Comparison of ENCODE assay signal across 16 mouse cellular contexts in the genomic region with DNA sequence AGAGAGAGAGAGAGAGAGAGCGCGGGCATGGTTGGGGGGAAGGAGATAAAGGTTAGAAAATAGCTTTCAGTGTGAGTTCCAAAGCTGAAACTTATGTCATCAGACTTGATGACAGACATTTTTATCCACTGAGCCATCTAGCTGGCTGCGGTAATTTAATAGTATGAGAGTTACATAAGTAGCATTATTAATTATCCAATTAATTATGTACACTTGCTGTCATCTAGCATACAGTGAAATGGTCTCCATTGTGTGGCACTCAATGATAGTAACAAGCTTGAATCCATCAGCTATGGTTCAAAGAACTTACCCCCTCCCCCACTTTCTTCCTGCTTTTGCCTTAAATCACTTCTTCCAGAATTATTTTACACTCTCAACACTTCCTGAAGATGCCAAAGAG.
DNase-seq lines count a peak whose midpoint lies in the region; TF ChIP-seq lines count a peak whose summit lies in the region.
"Had no signal": no experiment of that assay in that cellular context is flagged by ENCODE, and none has a peak within 500 bp of the region (broad histone marks: within the 10 kb centered on the region; RNA-seq: fewer than 3 reads in every experiment).

No protein-coding gene starts in this region.

- no peak for TF ChIP-seq CTCF in gastrocnemius, adult 2 months (IDR thresholded peaks at IDR 0.05)

- H3K4me3 ChIP-seq in gastrocnemius, adult 2 months, result no peak overlapping the region
- H3K4me3 ChIP-seq in macrophage (ENCODE audit: inconsistent target), result 0 out of 2 replicates have a peak overlapping the region, but pooled peaks have one; percentile 4
- H3K4me3 ChIP-seq: erythroblast, embryonic 14.5 days; forebrain, embryonic 10.5 days; forebrain, embryonic 15.5 days; heart, embryonic 13.5 days; hindbrain, embryonic 12.5 days had no signal

- 0 out of 2 replicates have a peak, but pooled peaks cover 4% of the 10 kb centered on the region for H3K79me2 ChIP-seq in macrophage (ENCODE audit: inconsistent target)

- 98% methylated on average over 3 of the region's 3 CpGs for WGBS in macrophage (ENCODE audit: missing documents)

- DNase-seq in gastrocnemius, adult 2 months, result no peak
- no peak for DNase-seq in gastrocnemius, adult 18-20 months (ENCODE audit: low spot score)
- DNase-seq in 3T3-L1 (ENCODE audit: low read depth, low spot score) (peak; percentile 51), NIH3T3 (ENCODE audit: low read depth) (peak; percentile 21)
- DNase-seq in kidney, postnatal 25 days, result no peak
- no peak for DNase-seq in heart, postnatal 4 days
- DNase-seq: cerebellum, adult 18-20 months; cerebellum, adult 9-11 months; cerebellum, postnatal 36 days had no signal

- intact Hi-C loops in gastrocnemius, adult 2 months (cut with DNase I), result no loop called here

- no peaks in the 10 kb centered on the region for H3K36me3 ChIP-seq in macrophage (ENCODE audit: inconsistent target)
- H3K36me3 ChIP-seq: forebrain, embryonic 10.5 days; forebrain, embryonic 15.5 days; heart, embryonic 13.5 days; hindbrain, embryonic 12.5 days had no signal

- peak overlapping the region; percentile 48 for H3K27ac ChIP-seq in gastrocnemius, adult 2 months
- H3K27ac ChIP-seq in macrophage, result peak overlapping the region; percentile 89
- H3K27ac ChIP-seq: forebrain, embryonic 15.5 days; heart, embryonic 13.5 days; hindbrain, embryonic 12.5 days; hindbrain, postnatal 0 days had no signal

Comparison
In these comparisons a context has a peak if more than half of its experiments do, and no peak if none do; other contexts are left out.
1. DNase-seq: peak in 3T3-L1 (single experiment) and NIH3T3 (single experiment); none in gastrocnemius, adult 2 months (single experiment), gastrocnemius, adult 18-20 months (single experiment), kidney, postnatal 25 days (0 of 2) and heart, postnatal 4 days (single experiment).